Mouse (Mus musculus): ENCODE measurements at regions not wholly inside any gene's neighbourhood (a gene's known extent, or its start where the extent isn't known, plus 50 kb on each side); places are given as distances from the start of the nearest gene placed in this dataset.
"Not testable (repeated sequence)": the region's sequence is repeated elsewhere in the genome, so short reads cannot be mapped to it uniquely, and the experiment has no call there.

- Histone ChIP-seq H3K27ac (ENCODE audit: insufficient read depth, low read depth, low read length) (no peak overlapping the region), H3K36me3 (ENCODE audit: control insufficient read depth, insufficient read depth, low read length) (no peaks in the 10 kb centered on the region), H3K4me3 (ENCODE audit: low read depth, low read length) (no peak overlapping the region), H3K4me1 (ENCODE audit: control insufficient read depth, insufficient read depth, insufficient read length, low read length) (no peaks in the 10 kb centered on the region), H3K27me3 (ENCODE audit: control insufficient read depth, insufficient read depth, low read length) (no peaks in the 10 kb centered on the region)
- TF ChIP-seq CTCF (IDR thresholded peaks at IDR 0.05; ENCODE audit: extremely low read depth, insufficient read length, insufficient replicate concordance, low read depth, low read length) (no peak), POLR2A (IDR thresholded peaks at IDR 0.05; ENCODE audit: low read depth, low read length) (no peak)
- WGBS, result 39% methylated on average over 9 of the region's 9 CpGs
Measured at GRCm38 (mm10) chr8:90058631-90059166, 289.4 kb downstream of the Tox3 start.

GRCm38 (mm10) chr8:90056331-90056730, 291.8 kb downstream of the Tox3 start:
- TF ChIP-seq CTCF (IDR thresholded peaks at IDR 0.05; ENCODE audit: extremely low read depth, insufficient read length, insufficient replicate concordance, low read depth, low read length) (no peak), POLR2A (IDR thresholded peaks at IDR 0.05; ENCODE audit: low read depth, low read length) (no peak)
- no peaks in the 10 kb centered on the region for H3K4me1 ChIP-seq (ENCODE audit: control insufficient read depth, insufficient read depth, insufficient read length, low read length)
- 67% methylated on average over 1 of the region's 1 CpGs for WGBS
- no peaks in the 10 kb centered on the region for H3K36me3 ChIP-seq (ENCODE audit: control insufficient read depth, insufficient read depth, low read length)
- no peak overlapping the region for H3K4me3 ChIP-seq (ENCODE audit: low read depth, low read length)
- no peak overlapping the region for H3K27ac ChIP-seq (ENCODE audit: insufficient read depth, low read depth, low read length)
- H3K27me3 ChIP-seq (ENCODE audit: control insufficient read depth, insufficient read depth, low read length), result no peaks in the 10 kb centered on the region

DNA sequence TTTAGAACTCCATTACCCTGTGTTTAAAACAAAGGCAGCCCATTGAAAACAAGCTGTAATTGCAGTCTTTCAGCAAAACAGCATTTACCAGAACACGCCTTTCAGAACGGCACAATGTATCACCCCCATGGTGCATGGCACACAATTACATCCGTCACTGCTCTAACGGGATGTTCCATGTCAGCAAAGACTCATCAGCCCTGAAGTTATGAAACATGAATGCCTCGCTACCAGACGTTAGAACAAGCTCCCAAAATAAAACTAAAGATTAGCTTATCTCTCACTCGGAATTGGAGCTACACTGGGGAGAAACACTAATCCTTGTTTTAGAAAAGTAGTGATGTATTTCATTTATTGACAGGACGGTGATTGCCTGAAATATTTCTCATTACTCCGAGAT, 301.4 kb downstream of the Tox3 start:
- 69% methylated on average over 9 of the region's 9 CpGs for WGBS
- no peak overlapping the region for H3K4me3 ChIP-seq (ENCODE audit: low read depth, low read length)
- no peak for TF ChIP-seq POLR2A (IDR thresholded peaks at IDR 0.05; ENCODE audit: low read depth, low read length)
- TF ChIP-seq CTCF (IDR thresholded peaks at IDR 0.05; ENCODE audit: extremely low read depth, insufficient read length, insufficient replicate concordance, low read depth, low read length), result no peak
- H3K36me3 ChIP-seq (ENCODE audit: control insufficient read depth, insufficient read depth, low read length), result no peaks in the 10 kb centered on the region
- H3K27me3 ChIP-seq (ENCODE audit: control insufficient read depth, insufficient read depth, low read length), result no peaks in the 10 kb centered on the region; the same call in 1 of the 2 replicates
- H3K4me1 ChIP-seq (ENCODE audit: control insufficient read depth, insufficient read depth, insufficient read length, low read length), result no peaks in the 10 kb centered on the region
- H3K27ac ChIP-seq (ENCODE audit: insufficient read depth, low read depth, low read length), result no peak overlapping the region

GRCm38 (mm10) chr8:90036436-90036835, 311.7 kb downstream of the Tox3 start:
- Histone ChIP-seq H3K36me3 (ENCODE audit: control insufficient read depth, insufficient read depth, low read length) (no peaks in the 10 kb centered on the region), H3K27me3 (ENCODE audit: control insufficient read depth, insufficient read depth, low read length) (no peaks in the 10 kb centered on the region), H3K4me1 (ENCODE audit: control insufficient read depth, insufficient read depth, insufficient read length, low read length) (no peaks in the 10 kb centered on the region), H3K27ac (ENCODE audit: insufficient read depth, low read depth, low read length) (no peak overlapping the region), H3K4me3 (ENCODE audit: low read depth, low read length) (no peak overlapping the region)
- no peak for TF ChIP-seq CTCF (IDR thresholded peaks at IDR 0.05; ENCODE audit: extremely low read depth, insufficient read length, insufficient replicate concordance, low read depth, low read length)
- no peak for TF ChIP-seq POLR2A (IDR thresholded peaks at IDR 0.05; ENCODE audit: low read depth, low read length)
- WGBS, result 27% methylated on average over 3 of the region's 3 CpGs

GRCm38 (mm10) chr8:90032572-90032971, 315.6 kb downstream of the Tox3 start:
- H3K27me3 ChIP-seq (ENCODE audit: control insufficient read depth, insufficient read depth, low read length), result no peaks in the 10 kb centered on the region
- H3K27ac ChIP-seq (ENCODE audit: insufficient read depth, low read depth, low read length), result no peak overlapping the region
- no peaks in the 10 kb centered on the region for H3K36me3 ChIP-seq (ENCODE audit: control insufficient read depth, insufficient read depth, low read length)
- 88% methylated on average over 4 of the region's 4 CpGs for WGBS
- H3K4me3 ChIP-seq (ENCODE audit: low read depth, low read length), result no peak overlapping the region
- no peak for TF ChIP-seq POLR2A (IDR thresholded peaks at IDR 0.05; ENCODE audit: low read depth, low read length)
- TF ChIP-seq CTCF (IDR thresholded peaks at IDR 0.05; ENCODE audit: extremely low read depth, insufficient read length, insufficient replicate concordance, low read depth, low read length), result no peak
- no peaks in the 10 kb centered on the region for H3K4me1 ChIP-seq (ENCODE audit: control insufficient read depth, insufficient read depth, insufficient read length, low read length)

GRCm38 (mm10) chr8:90031220-90031619, 316.9 kb downstream of the Tox3 start:
- H3K27ac ChIP-seq (ENCODE audit: insufficient read depth, low read depth, low read length), result no peak overlapping the region
- H3K36me3 ChIP-seq (ENCODE audit: control insufficient read depth, insufficient read depth, low read length), result no peaks in the 10 kb centered on the region
- TF ChIP-seq CTCF (IDR thresholded peaks at IDR 0.05; ENCODE audit: extremely low read depth, insufficient read length, insufficient replicate concordance, low read depth, low read length), result no peak
- no peak for TF ChIP-seq POLR2A (IDR thresholded peaks at IDR 0.05; ENCODE audit: low read depth, low read length)
- no peak overlapping the region for H3K4me3 ChIP-seq (ENCODE audit: low read depth, low read length)
- H3K27me3 ChIP-seq (ENCODE audit: control insufficient read depth, insufficient read depth, low read length), result no peaks in the 10 kb centered on the region
- WGBS, result 72% methylated on average over 1 of the region's 1 CpGs
- no peaks in the 10 kb centered on the region for H3K4me1 ChIP-seq (ENCODE audit: control insufficient read depth, insufficient read depth, insufficient read length, low read length)

DNA sequence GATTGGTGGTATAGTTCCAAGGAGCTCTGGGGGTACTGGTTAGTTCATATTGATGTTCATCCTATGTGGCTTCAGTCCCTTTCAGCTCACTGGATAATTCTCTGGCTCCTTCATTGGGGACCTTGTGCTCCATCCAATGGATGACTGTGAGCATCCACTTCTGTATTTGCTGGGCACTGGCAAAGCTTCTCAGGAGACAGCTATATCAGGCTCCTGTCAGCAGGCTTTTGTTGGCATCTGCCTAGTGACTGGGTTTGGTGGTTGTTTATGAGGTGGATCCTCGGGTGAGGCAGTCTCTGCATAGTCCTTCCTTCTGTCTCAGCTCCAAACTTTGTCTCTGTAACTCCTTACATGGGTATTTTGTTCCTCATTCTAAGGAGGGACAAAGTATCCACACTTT, 330.2 kb downstream of the Tox3 start:
- H3K36me3 ChIP-seq (ENCODE audit: control insufficient read depth, insufficient read depth, low read length); H3K4me1 ChIP-seq (ENCODE audit: control insufficient read depth, insufficient read depth, insufficient read length, low read length); H3K4me3 ChIP-seq (ENCODE audit: low read depth, low read length); H3K27ac ChIP-seq (ENCODE audit: insufficient read depth, low read depth, low read length); H3K27me3 ChIP-seq (ENCODE audit: control insufficient read depth, insufficient read depth, low read length): not testable (repeated sequence)
- 42% methylated on average over 1 of the region's 1 CpGs for WGBS

DNA sequence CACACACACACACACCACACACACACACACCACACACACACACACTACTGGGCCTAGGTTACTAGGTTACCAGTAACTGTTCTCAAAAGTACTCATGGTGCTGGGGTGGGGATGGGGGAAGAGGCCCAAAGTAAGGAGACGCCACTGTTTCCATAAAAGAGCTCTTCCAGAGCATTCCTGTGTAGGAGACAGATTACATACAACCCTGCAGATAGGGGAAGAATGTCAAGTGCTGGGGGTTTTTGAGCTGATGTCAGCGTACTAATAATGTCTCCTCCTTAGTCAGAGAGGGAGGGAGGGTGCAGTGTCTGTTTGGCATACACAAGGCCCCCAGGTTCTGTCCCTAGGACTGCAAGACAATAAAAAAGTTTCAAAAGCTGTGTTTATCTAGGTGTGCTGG, 334.4 kb downstream of the Tox3 start:
- TF ChIP-seq POLR2A (IDR thresholded peaks at IDR 0.05; ENCODE audit: low read depth, low read length) (no peak), CTCF (IDR thresholded peaks at IDR 0.05; ENCODE audit: extremely low read depth, insufficient read length, insufficient replicate concordance, low read depth, low read length) (no peak)
- no peaks in the 10 kb centered on the region for H3K4me1 ChIP-seq (ENCODE audit: control insufficient read depth, insufficient read depth, insufficient read length, low read length)
- H3K4me3 ChIP-seq (ENCODE audit: low read depth, low read length), result no peak overlapping the region
- no peaks in the 10 kb centered on the region for H3K27me3 ChIP-seq (ENCODE audit: control insufficient read depth, insufficient read depth, low read length)
- no peak overlapping the region for H3K27ac ChIP-seq (ENCODE audit: insufficient read depth, low read depth, low read length)
- H3K36me3 ChIP-seq (ENCODE audit: control insufficient read depth, insufficient read depth, low read length), result no peaks in the 10 kb centered on the region
- 50% methylated on average over 2 of the region's 2 CpGs for whole genome bisulfite sequencing

All from small intestine, adult 2 months (tissue).